Mouse (Mus musculus) CH12.LX (cell line): ENCODE results near the gene Ak8. TPM values are rescaled to one million over a fixed set of nuclear protein-coding genes. Genes with fewer than 3 reads are reported as not detected.

ENCODE experiments used
- DNase-seq: peaks from one replicate; pipeline ENCODE4 v3.0.0-alpha.2; 2013; ENCODE audit errors: extremely low read depth
- H3K27ac ChIP-seq: 2 replicates; pipeline ENCODE4 v1.5.1; 2012; ENCODE audit warnings: low read depth, mild to moderate bottlenecking, control low read depth, moderate library complexity; ENCODE audit not compliant: insufficient read depth
- H3K27me3 ChIP-seq: replicated peaks from 2 replicates; pipeline ENCODE3; 2012; ENCODE audit warnings: inconsistent platforms
- H3K36me3 ChIP-seq, 2 experiments: replicated peaks in 1 of 2; 2 replicates each; pipeline versions ENCODE3 to v1.6.1; 2012; ENCODE audit warnings: inconsistent platforms in 1 of 2, low read length in 1 of 2, mild to moderate bottlenecking in 1 of 2, mixed read lengths in 1 of 2, moderate library complexity in 1 of 2; ENCODE audit not compliant: control insufficient read depth in 1 of 2, insufficient read depth in 1 of 2
- H3K4me1 ChIP-seq, 2 experiments: 2 replicates each; pipeline ENCODE4 v1.6.1; 2012; ENCODE audit warnings: inconsistent platforms in 1 of 2, moderate library complexity in 1 of 2; ENCODE audit not compliant: insufficient read depth in 2 of 2, control insufficient read depth in 1 of 2
- H3K4me2 ChIP-seq: 2 replicates; pipeline ENCODE4 v1.6.1; 2012; ENCODE audit warnings: low read depth, mild to moderate bottlenecking, control low read depth; ENCODE audit not compliant: poor library complexity, insufficient read depth, severe bottlenecking
- H3K4me3 ChIP-seq, 3 experiments: fragments of 150-350 bp in 1 of 3; sonication (generic) in 1 of 3; replicated peaks in 1 of 3; 2 replicates each; pipeline versions ENCODE3 to v1.5.1; 2011 to 2012; ENCODE audit warnings: low read depth in 2 of 3, low read length in 2 of 3, mild to moderate bottlenecking in 2 of 3, moderate library complexity in 2 of 3, control low read depth in 1 of 3, improper control_type of control experiment in 1 of 3, inconsistent platforms in 1 of 3, mixed read lengths in 1 of 3; ENCODE audit not compliant: poor library complexity in 1 of 3
- H3K79me2 ChIP-seq: replicated peaks from 2 replicates; pipeline ENCODE4 v1.6.1; 2012; ENCODE audit warnings: mild to moderate bottlenecking, moderate library complexity; ENCODE audit not compliant: control insufficient read depth, poor library complexity, insufficient read depth, severe bottlenecking; ENCODE audit errors: extremely low read depth
- H3K9ac ChIP-seq: 2 replicates; pipeline ENCODE4 v1.6.1; 2012; ENCODE audit warnings: low read depth, mild to moderate bottlenecking, control low read depth, moderate library complexity; ENCODE audit not compliant: insufficient read depth
- H3K9me3 ChIP-seq: replicated peaks from 2 replicates; pipeline ENCODE3; 2012; ENCODE audit warnings: low read length, inconsistent platforms, mixed read lengths
- CHD2 ChIP-seq: IDR thresholded peaks from 2 replicates; pipeline ENCODE4 v1.6.1; 2011; ENCODE audit warnings: low read length, improper control_type of control experiment
- ELF1 ChIP-seq: IDR thresholded peaks from 2 replicates; pipeline ENCODE4 v1.6.1; 2014; ENCODE audit warnings: low read depth, mild to moderate bottlenecking, inconsistent platforms, low read length, improper control_type of control experiment
- ETS1 ChIP-seq: conservative IDR thresholded peaks from 2 replicates; pipeline ENCODE4 v1.6.1; 2012; ENCODE audit warnings: low read depth, mild to moderate bottlenecking, inconsistent platforms, low read length, improper control_type of control experiment, moderate library complexity
- GABPA ChIP-seq: IDR thresholded peaks from 2 replicates; pipeline ENCODE4 v1.6.1; 2012; ENCODE audit warnings: low read depth, low read length, improper control_type of control experiment, inconsistent platforms; ENCODE audit not compliant: insufficient replicate concordance
- HCFC1 ChIP-seq: IDR thresholded peaks from 2 replicates; pipeline ENCODE4 v1.6.1; 2012; ENCODE audit warnings: low read depth, mild to moderate bottlenecking, inconsistent platforms, low read length, improper control_type of control experiment
- JUN ChIP-seq: IDR thresholded peaks from 2 replicates; pipeline ENCODE4 v1.6.1; 2011; ENCODE audit warnings: low read depth, mild to moderate bottlenecking, low read length, improper control_type of control experiment, moderate library complexity; ENCODE audit not compliant: insufficient read depth
- KAT2A ChIP-seq: IDR thresholded peaks from 2 replicates; pipeline ENCODE4 v1.6.1; 2012; ENCODE audit warnings: low read length, improper control_type of control experiment, inconsistent platforms; ENCODE audit not compliant: insufficient replicate concordance
- MAFK ChIP-seq: IDR thresholded peaks from 2 replicates; pipeline ENCODE4 v1.6.1; 2011; ENCODE audit warnings: low read length, improper control_type of control experiment; ENCODE audit not compliant: insufficient replicate concordance
- MAX ChIP-seq: IDR thresholded peaks from 2 replicates; pipeline ENCODE4 v1.6.1; 2011; ENCODE audit warnings: low read length, improper control_type of control experiment
- MEF2A ChIP-seq: IDR thresholded peaks from 2 replicates; pipeline ENCODE4 v1.6.1; 2014; ENCODE audit warnings: low read depth, mild to moderate bottlenecking, inconsistent platforms, low read length, improper control_type of control experiment, borderline replicate concordance
- MXI1 ChIP-seq: IDR thresholded peaks from 2 replicates; pipeline ENCODE4 v1.6.1; 2011; ENCODE audit warnings: mild to moderate bottlenecking, low read depth, low read length, improper control_type of control experiment
- MYC ChIP-seq: IDR thresholded peaks from 2 replicates; pipeline ENCODE4 v1.6.1; 2011; ENCODE audit warnings: low read depth, mild to moderate bottlenecking, improper control_type of control experiment, low read length
- NELFE ChIP-seq: IDR thresholded peaks from 2 replicates; pipeline ENCODE4 v1.6.1; 2011; ENCODE audit warnings: low read depth, low read length, improper control_type of control experiment
- PAX5 ChIP-seq: IDR thresholded peaks from 2 replicates; pipeline ENCODE4 v1.6.1; 2012; ENCODE audit warnings: low read length, inconsistent platforms, mixed read lengths
- POLR2A ChIP-seq: IDR thresholded peaks from 2 replicates; pipeline ENCODE4 v1.6.1; 2011; ENCODE audit warnings: low read depth, mild to moderate bottlenecking, improper control_type of control experiment, low read length
- POLR2AphosphoS2 ChIP-seq: IDR thresholded peaks from 2 replicates; pipeline ENCODE4 v1.6.1; 2011; ENCODE audit warnings: low read depth, low read length, improper control_type of control experiment
- RAD21 ChIP-seq: IDR thresholded peaks from 2 replicates; pipeline ENCODE4 v1.6.1; 2011; ENCODE audit warnings: low read depth, mild to moderate bottlenecking, low read length, improper control_type of control experiment, moderate library complexity
- RCOR1 ChIP-seq: conservative IDR thresholded peaks from 2 replicates; pipeline ENCODE4 v1.6.1; 2012; ENCODE audit warnings: low read depth, mild to moderate bottlenecking, inconsistent platforms, low read length, improper control_type of control experiment
- SIN3A ChIP-seq: IDR thresholded peaks from 2 replicates; pipeline ENCODE4 v1.6.1; 2012; ENCODE audit warnings: low read length, improper control_type of control experiment, inconsistent platforms
- SMC3 ChIP-seq: IDR thresholded peaks from 2 replicates; pipeline ENCODE4 v1.6.1; 2011; ENCODE audit warnings: low read depth, low read length, improper control_type of control experiment
- UBTF ChIP-seq: IDR thresholded peaks from 2 replicates; pipeline ENCODE4 v1.6.1; 2012; ENCODE audit warnings: low read depth, mild to moderate bottlenecking, inconsistent platforms, low read length, improper control_type of control experiment, moderate library complexity
- USF2 ChIP-seq: conservative IDR thresholded peaks from 2 replicates; pipeline ENCODE4 v1.6.1; 2011; ENCODE audit warnings: low read depth, low read length, improper control_type of control experiment
- ZNF384 ChIP-seq: IDR thresholded peaks from 2 replicates; pipeline ENCODE4 v1.6.1; 2012; ENCODE audit warnings: low read depth, low read length, improper control_type of control experiment, inconsistent platforms
- dilution Hi-C: fragments of 300-500 bp; cut with MboI; formaldehyde crosslinking; loops from 2 replicates; pipeline ENCODE4 v1.14.3; 2020; ENCODE audit warnings: low sequenced_read_pairs; ENCODE audit not compliant: extremely low pct_unique_long_range_greater_than_20kb, extremely low pct_ligation_motif_present
- in situ Hi-C: fragments of 300-500 bp; cut with MboI; formaldehyde crosslinking; loops from 3 replicates; pipeline ENCODE4 v1.14.3; 2019; ENCODE audit warnings: low sequenced_read_pairs, low pct_ligation_motif_present, low pct_unique_long_range_greater_than_20kb, mixed read lengths
- polyA plus RNA-seq: library from polyadenylated mRNA; unstranded; fragments of >175 nt; gene quantifications from 2 replicates; pipeline ENCODE4 v1.2.1, GENCODE M21; 2012; ENCODE audit warnings: low read depth; ENCODE audit not compliant: insufficient read length
- total RNA-seq, 2 experiments: library from RNA; depleted of rRNA; stranded (reverse); fragments of 300-350 nt in 1 of 2; fragments of >200 nt in 1 of 2; gene quantifications; 2 replicates each; pipeline ENCODE4 v1.2.3; 2012 to 2014

Gene Ak8
- total and polyA plus RNA-seq, 3 experiments: 0.55 to 4.9 (median 1.1) TPM

DNA sequence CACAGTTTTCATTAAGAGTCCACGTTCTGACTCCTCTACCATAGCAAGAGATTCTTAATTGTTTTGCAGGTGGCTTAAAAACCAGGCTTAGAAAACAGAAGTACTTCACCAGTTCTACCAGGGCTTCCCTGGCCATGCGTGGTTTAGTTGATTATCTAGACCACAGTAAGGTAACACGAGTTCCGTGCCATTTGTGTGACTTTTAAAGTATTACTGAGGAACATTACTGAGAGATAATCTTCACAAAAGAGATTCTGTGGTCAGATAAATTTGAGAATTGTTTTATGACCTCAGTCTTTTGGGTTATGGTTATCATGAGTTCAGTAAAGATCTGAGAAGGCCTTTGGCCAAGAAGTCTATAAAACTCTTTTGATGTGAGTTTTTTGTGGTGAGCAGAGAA is 159.3 kb downstream of the Ak8 start:
- dilution Hi-C loops (no loop called here), in situ Hi-C loops (no loop called here)
- Histone ChIP-seq H3K27ac (no peak overlapping the region), H3K9ac (no peak overlapping the region), H3K9me3 (no peaks in the 10 kb centered on the region), H3K27me3 (no peaks in the 10 kb centered on the region), H3K4me1 (no peaks in the 10 kb centered on the region; a peak in 1 of 4 replicates), H3K79me2 (no peaks in the 10 kb centered on the region), H3K4me3 (no peak overlapping the region), H3K36me3 (peaks cover 72 to 98% of the 10 kb centered on the region in 2 experiments), H3K4me2 (no peak overlapping the region)
- TF ChIP-seq RCOR1 (no peak), NELFE (no peak), MAX (no peak), POLR2AphosphoS2 (no peak), HCFC1 (no peak), KAT2A (no peak), ELF1 (no peak), GABPA (no peak), ETS1 (no peak), CHD2 (no peak), ZNF384 (no peak), RAD21 (no peak)
- no peak for DNase-seq

DNA sequence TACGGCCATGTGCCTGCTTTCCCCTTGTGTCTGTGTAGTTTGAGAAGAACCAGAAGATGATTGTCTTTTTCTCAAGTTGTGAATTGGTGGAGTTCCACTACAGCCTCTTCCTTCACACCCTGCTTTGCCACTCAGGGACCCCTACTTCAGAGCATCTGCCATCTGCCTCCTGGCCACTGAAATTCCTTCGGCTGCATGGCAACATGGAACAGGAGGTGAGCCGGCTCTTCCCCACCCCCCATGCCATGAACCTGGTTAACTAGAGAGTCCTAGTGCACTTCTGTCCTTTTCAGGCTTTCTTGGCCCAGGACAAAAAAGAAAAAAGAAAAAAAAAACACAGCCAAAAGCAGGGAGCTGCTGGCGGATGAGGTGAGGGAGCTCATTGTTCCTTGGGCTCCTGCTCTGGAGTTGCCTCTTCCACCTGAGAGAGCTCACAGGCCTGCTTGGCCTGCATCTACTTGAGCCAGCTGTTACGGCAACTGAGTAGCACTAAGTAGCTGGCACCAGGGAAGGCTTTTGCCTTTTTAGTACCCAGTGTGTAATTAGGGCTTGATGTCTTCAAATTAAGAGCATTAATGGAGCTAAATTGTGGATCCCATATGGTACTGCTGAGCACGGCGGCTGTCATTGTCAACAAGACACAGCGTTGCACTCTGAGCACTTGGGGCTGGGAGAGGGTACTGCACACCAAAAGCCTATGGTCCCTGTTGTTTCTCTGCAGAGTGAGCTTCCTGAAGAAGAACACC is 160.9 kb downstream of the Ak8 start:
- dilution Hi-C loops (no loop called here), in situ Hi-C loops (no loop called here)
- H3K9ac ChIP-seq: no peak overlapping the region
- no peaks in the 10 kb centered on the region for H3K79me2 ChIP-seq
- no peaks in the 10 kb centered on the region; a peak in 1 of 4 replicates for H3K4me1 ChIP-seq
- DNase-seq: no peak
- H3K9me3 ChIP-seq: no peaks in the 10 kb centered on the region
- H3K27me3 ChIP-seq: no peaks in the 10 kb centered on the region
- H3K4me3 ChIP-seq: no peak overlapping the region
- H3K4me2 ChIP-seq: no peak overlapping the region
- TF ChIP-seq POLR2AphosphoS2 (no peak), MXI1 (no peak), POLR2A (no peak), MYC (no peak), MAFK (no peak), UBTF (no peak), MEF2A (no peak), ZNF384 (no peak), SIN3A (no peak), USF2 (no peak), JUN (no peak), PAX5 (no peak), HCFC1 (no peak), MAX (no peak), SMC3 (no peak), CHD2 (no peak)
- no peak overlapping the region for H3K27ac ChIP-seq
- peaks cover 81 to 99% of the 10 kb centered on the region in 2 experiments for H3K36me3 ChIP-seq

Other genes starting within 250 kb of the Ak8 start
- 0.98 and 1.6 TPM in 2 replicates for gene 1700007K13Rik, start 233.8 kb upstream of the Ak8 start, total RNA-seq (2012; rRNA removed)
- 0.74 TPM in 2 replicates for gene 1700007K13Rik, start 233.8 kb upstream of the Ak8 start, total RNA-seq (2014; rRNA removed)
- gene 1700007K13Rik, start 233.8 kb upstream of the Ak8 start, polyA plus RNA-seq: 1.3 TPM in 1 of 2 replicates, not detected in the other
- gene Mrps2, start 232.1 kb upstream of the Ak8 start, total RNA-seq (2012; rRNA removed): 21.3 and 28.7 TPM in 2 replicates
- gene Mrps2, start 232.1 kb upstream of the Ak8 start, total RNA-seq (2014; rRNA removed): 45.5 and 46.6 TPM in 2 replicates
- 73.3 and 78.5 TPM in 2 replicates for gene Mrps2, start 232.1 kb upstream of the Ak8 start, polyA plus RNA-seq
- gene Gbgt1, start 203.3 kb upstream of the Ak8 start, total RNA-seq (2012; rRNA removed): not detected in 2 replicates
- gene Gbgt1, start 203.3 kb upstream of the Ak8 start, total RNA-seq (2014; rRNA removed): not detected in 2 replicates
- not detected in 2 replicates for gene Gbgt1, start 203.3 kb upstream of the Ak8 start, polyA plus RNA-seq
- gene Gm10134, start 194.1 kb upstream of the Ak8 start, total RNA-seq (2012; rRNA removed): not detected in 2 replicates
- not detected in 2 replicates for gene Gm10134, start 194.1 kb upstream of the Ak8 start, total RNA-seq (2014; rRNA removed)
- not detected in 2 replicates for gene Gm10134, start 194.1 kb upstream of the Ak8 start, polyA plus RNA-seq
- 11.0 and 11.4 TPM in 2 replicates for gene Ralgds, start 187.0 kb upstream of the Ak8 start, total RNA-seq (2012; rRNA removed)
- 4.1 and 4.8 TPM in 2 replicates for gene Ralgds, start 187.0 kb upstream of the Ak8 start, total RNA-seq (2014; rRNA removed)
- 6.6 and 7.4 TPM in 2 replicates for gene Ralgds, start 187.0 kb upstream of the Ak8 start, polyA plus RNA-seq
- not detected in 2 replicates for gene Cel, start 136.8 kb upstream of the Ak8 start, total RNA-seq (2012; rRNA removed)
- gene Cel, start 136.8 kb upstream of the Ak8 start, total RNA-seq (2014; rRNA removed): not detected in 2 replicates
- gene Cel, start 136.8 kb upstream of the Ak8 start, polyA plus RNA-seq: not detected in 2 replicates
- gene Gtf3c5, start 116.4 kb upstream of the Ak8 start, total RNA-seq (2012; rRNA removed): 12.5 and 15.1 TPM in 2 replicates
- gene Gtf3c5, start 116.4 kb upstream of the Ak8 start, total RNA-seq (2014; rRNA removed): 8.4 and 8.6 TPM in 2 replicates
- 27.4 and 30.7 TPM in 2 replicates for gene Gtf3c5, start 116.4 kb upstream of the Ak8 start, polyA plus RNA-seq
- 0.17 TPM in 1 of 2 replicates, not detected in the other for gene Gfi1b, start 78.2 kb upstream of the Ak8 start, total RNA-seq (2012; rRNA removed)
- 0.27 and 0.87 TPM in 2 replicates for gene Gfi1b, start 78.2 kb upstream of the Ak8 start, total RNA-seq (2014; rRNA removed)
- 0.19 TPM in 1 of 2 replicates, not detected in the other for gene Gfi1b, start 78.2 kb upstream of the Ak8 start, polyA plus RNA-seq
- 8.7 and 9.5 TPM in 2 replicates for gene Tsc1, start 58.9 kb upstream of the Ak8 start, total RNA-seq (2012; rRNA removed)
- gene Tsc1, start 58.9 kb upstream of the Ak8 start, total RNA-seq (2014; rRNA removed): 7.6 and 8.1 TPM in 2 replicates
- gene Tsc1, start 58.9 kb upstream of the Ak8 start, polyA plus RNA-seq: 12.2 and 13.4 TPM in 2 replicates
- gene Spaca9, start 437 bp upstream of the Ak8 start, total RNA-seq (2012; rRNA removed): 6.0 and 13.1 TPM in 2 replicates
- gene Spaca9, start 437 bp upstream of the Ak8 start, total RNA-seq (2014; rRNA removed): 8.0 and 9.2 TPM in 2 replicates
- gene Spaca9, start 437 bp upstream of the Ak8 start, polyA plus RNA-seq: 7.4 and 9.8 TPM in 2 replicates
- 17.4 and 20.0 TPM in 2 replicates for gene Gtf3c4, start 140.2 kb downstream of the Ak8 start, total RNA-seq (2012; rRNA removed)
- gene Gtf3c4, start 140.2 kb downstream of the Ak8 start, total RNA-seq (2014; rRNA removed): 10.8 and 13.2 TPM in 2 replicates
- gene Gtf3c4, start 140.2 kb downstream of the Ak8 start, polyA plus RNA-seq: 15.3 and 16.1 TPM in 2 replicates
- 15.9 and 23.4 TPM in 2 replicates for gene Ddx31, start 140.2 kb downstream of the Ak8 start, total RNA-seq (2012; rRNA removed)
- gene Ddx31, start 140.2 kb downstream of the Ak8 start, total RNA-seq (2014; rRNA removed): 26.8 and 28.8 TPM in 2 replicates
- gene Ddx31, start 140.2 kb downstream of the Ak8 start, polyA plus RNA-seq: 18.1 and 18.8 TPM in 2 replicates
- 0.04 TPM in 1 of 2 replicates, not detected in the other for gene Barhl1, start 216.5 kb downstream of the Ak8 start, total RNA-seq (2012; rRNA removed)
- 0.11 TPM in 1 of 2 replicates, not detected in the other for gene Barhl1, start 216.5 kb downstream of the Ak8 start, total RNA-seq (2014; rRNA removed)
- gene Barhl1, start 216.5 kb downstream of the Ak8 start, polyA plus RNA-seq: 0.19 and 0.24 TPM in 2 replicates